Mouse (Mus musculus) mesoderm, embryonic 11.5 days (tissue): Measurements from ENCODE around the gene Gm9508.
"Not testable (repeated sequence)": the region's sequence is repeated elsewhere in the genome, so short reads cannot be mapped to it uniquely, and the experiment has no call there.

Source experiments
- DNase-seq: peaks from one replicate; pipeline ENCODE4 v3.0.0-alpha.2; 2012; ENCODE audit warnings: low read depth, low spot score

Gm9508 gene

GRCm38 (mm10) chr10:77697133-77697532 lies at the start of gene Gm9508:
TSS of gene Gm9508 (minus strand) at chr10:77697233.
- no peak for DNase-seq

- DNase-seq: not testable (repeated sequence)
Measured at GRCm38 (mm10) chr10:77741924-77742688, 45.1 kb upstream of the Gm9508 start, which contains the start of gene Gm18596. TSS of gene Gm18596 (minus strand) at chr10:77742638.

GRCm38 (mm10) chr10:77738929-77739328 lies 41.9 kb upstream of the Gm9508 start:
- no peak for DNase-seq

- DNase-seq: no peak
Measured at GRCm38 (mm10) chr10:77735928-77736327, 38.9 kb upstream of the Gm9508 start.

- DNase-seq: peak; percentile 26
Measured at GRCm38 (mm10) chr10:77729241-77729640, 32.2 kb upstream of the Gm9508 start.

- DNase-seq: no peak
Measured at GRCm38 (mm10) chr10:77728280-77728679, 31.2 kb upstream of the Gm9508 start.

GRCm38 (mm10) chr10:77726186-77726585 lies 29.2 kb upstream of the Gm9508 start, which contains the start of gene Gm10100:
TSS of gene Gm10100 (plus strand) at chr10:77726486.
- DNase-seq: no peak

- DNase-seq: no peak
Measured at GRCm38 (mm10) chr10:77724855-77725254, 27.8 kb upstream of the Gm9508 start.

GRCm38 (mm10) chr10:77720299-77720698 lies 23.3 kb upstream of the Gm9508 start, which contains the start of gene Krtap12-1:
TSS of gene Krtap12-1 (plus strand) at chr10:77720599.
- not testable (repeated sequence) for DNase-seq

GRCm38 (mm10) chr10:77715507-77715906 lies 18.5 kb upstream of the Gm9508 start, which contains the start of gene Gm10142:
TSS of gene Gm10142 (plus strand) at chr10:77715807.
- no peak for DNase-seq

GRCm38 (mm10) chr10:77713734-77714133 lies 16.7 kb upstream of the Gm9508 start:
- DNase-seq: no peak

- not testable (repeated sequence) for DNase-seq
Measured at GRCm38 (mm10) chr10:77711157-77711556, 14.1 kb upstream of the Gm9508 start, which contains the start of gene Gm10024. TSS of gene Gm10024 (plus strand) at chr10:77711457.

GRCm38 (mm10) chr10:77709831-77710230 lies 12.8 kb upstream of the Gm9508 start:
- no peak for DNase-seq

- no peak for DNase-seq
Measured at GRCm38 (mm10) chr10:77706326-77706725, 9.3 kb upstream of the Gm9508 start, which contains the start of gene Gm10272. TSS of gene Gm10272 (plus strand) at chr10:77706626.

- DNase-seq: not testable (repeated sequence)
Measured at GRCm38 (mm10) chr10:77690356-77690807, 6.7 kb downstream of the Gm9508 start, which contains the start of gene Gm19402. TSS of gene Gm19402 (minus strand) at chr10:77690757.

GRCm38 (mm10) chr10:77687021-77687420 lies 10.0 kb downstream of the Gm9508 start:
- DNase-seq: no peak

GRCm38 (mm10) chr10:77685895-77686664 lies 11.0 kb downstream of the Gm9508 start, which contains the start of gene Tspear:
TSS of gene Tspear (plus strand) at chr10:77686569.
- no peak for DNase-seq

- peak; percentile 68 for DNase-seq
Measured at GRCm38 (mm10) chr10:77684181-77684580, 12.9 kb downstream of the Gm9508 start.

GRCm38 (mm10) chr10:77682994-77683393 lies 14.0 kb downstream of the Gm9508 start:
- no peak for DNase-seq

GRCm38 (mm10) chr10:77677562-77677961 lies 19.5 kb downstream of the Gm9508 start:
- DNase-seq: peak; percentile 29

GRCm38 (mm10) chr10:77673765-77674164 lies 23.3 kb downstream of the Gm9508 start:
- no peak for DNase-seq

GRCm38 (mm10) chr10:77671519-77671918 lies 25.5 kb downstream of the Gm9508 start:
- no peak for DNase-seq
